Mouse (Mus musculus): Measurements from ENCODE around the gene Pitpnm3. TPM values are rescaled to one million over a fixed set of nuclear protein-coding genes. Genes with fewer than 3 reads are reported as not detected.

Gene Pitpnm3
- total RNA-seq, 2 experiments from 2014 or later: 1.5 to 1.8 TPM

Other genes starting within 250 kb of the Pitpnm3 start
- not detected for gene Aipl1, start 98.3 kb downstream of the Pitpnm3 start, total RNA-seq (2021)
- gene Pimreg, start 93.7 kb downstream of the Pitpnm3 start, total RNA-seq (2021): 1 to 10 TPM; 1.1 to 1.4 TPM
- under 1 TPM; 0.31 to 0.33 TPM for gene Gm43951, start 71.1 kb upstream of the Pitpnm3 start, total RNA-seq (2021)
- gene 4933427D14Rik, start 71.7 kb upstream of the Pitpnm3 start, total RNA-seq (2021): 1 to 10 TPM; 3.1 to 4.2 TPM
- 10 to 100 TPM; 44.3 to 46.0 TPM for gene Txndc17, start 71.8 kb upstream of the Pitpnm3 start, total RNA-seq (2021)
- gene Med31, start 79.8 kb upstream of the Pitpnm3 start, total RNA-seq (2021): 10 to 100 TPM; 10.2 to 11.8 TPM
- gene Slc13a5, start 131.4 kb upstream of the Pitpnm3 start, total RNA-seq (2021): not detected
- 10 to 100 TPM; 11.2 to 18.1 TPM for gene Xaf1, start 165.9 kb upstream of the Pitpnm3 start, total RNA-seq (2021)
- gene Fbxo39, start 178.7 kb upstream of the Pitpnm3 start, total RNA-seq (2021): not detected
- gene Tekt1, start 226.7 kb upstream of the Pitpnm3 start, total RNA-seq (2021): not detected